Mouse (Mus musculus) kidney, adult 9 months (tissue): ENCODE data around the gene Atxn2.

ENCODE experiments used
- DNase-seq: peaks from one replicate; pipeline ENCODE4 v3.0.0; 2022

Gene Atxn2

GRCm38 (mm10) chr5:121766038-121766773 is 55.1 kb downstream of the Atxn2 start:
- no peak for DNase-seq

GRCm38 (mm10) chr5:121767564-121767963 is 56.4 kb downstream of the Atxn2 start:
- DNase-seq = no peak

- DNase-seq = no peak
Observed at GRCm38 (mm10) chr5:121769827-121770226, 58.7 kb downstream of the Atxn2 start.

- DNase-seq = no peak
Observed at GRCm38 (mm10) chr5:121771611-121772010, 60.5 kb downstream of the Atxn2 start.

- DNase-seq = no peak
Observed at GRCm38 (mm10) chr5:121778485-121779119, 67.5 kb downstream of the Atxn2 start.

- DNase-seq = no peak
Observed at GRCm38 (mm10) chr5:121780180-121780579, 69.0 kb downstream of the Atxn2 start.

- DNase-seq = no peak
Observed at GRCm38 (mm10) chr5:121782467-121782866, 71.3 kb downstream of the Atxn2 start.

- peak; percentile 43 for DNase-seq
Observed at GRCm38 (mm10) chr5:121783862-121784500, 72.8 kb downstream of the Atxn2 start.

- DNase-seq = no peak
Observed at GRCm38 (mm10) chr5:121791026-121791425, 79.9 kb downstream of the Atxn2 start.

- no peak for DNase-seq
Observed at GRCm38 (mm10) chr5:121795800-121796199, 84.7 kb downstream of the Atxn2 start.

- no peak for DNase-seq
Observed at GRCm38 (mm10) chr5:121798447-121798846, 87.3 kb downstream of the Atxn2 start.

GRCm38 (mm10) chr5:121807186-121807585 is 96.0 kb downstream of the Atxn2 start:
- no peak for DNase-seq

- no peak for DNase-seq
Observed at GRCm38 (mm10) chr5:121808202-121808601, 97.1 kb downstream of the Atxn2 start.

- no peak for DNase-seq
Observed at GRCm38 (mm10) chr5:121809667-121810224, 98.6 kb downstream of the Atxn2 start.

- DNase-seq = no peak
Observed at GRCm38 (mm10) chr5:121810331-121811151, 99.4 kb downstream of the Atxn2 start.

- no peak for DNase-seq
Observed at GRCm38 (mm10) chr5:121811485-121811931, 100.4 kb downstream of the Atxn2 start.

- no peak for DNase-seq
Observed at GRCm38 (mm10) chr5:121812526-121813243, 101.5 kb downstream of the Atxn2 start.

- no peak for DNase-seq
Observed at GRCm38 (mm10) chr5:121813744-121814143, 102.6 kb downstream of the Atxn2 start.

GRCm38 (mm10) chr5:121815067-121815466 is 103.9 kb downstream of the Atxn2 start:
- peak; percentile 89 for DNase-seq

GRCm38 (mm10) chr5:121815867-121816380 is 104.8 kb downstream of the Atxn2 start:
- DNase-seq = no peak

GRCm38 (mm10) chr5:121816611-121817010 is 105.5 kb downstream of the Atxn2 start:
- no peak for DNase-seq

- no peak for DNase-seq
Observed at GRCm38 (mm10) chr5:121817551-121817950, 106.4 kb downstream of the Atxn2 start.
